Mouse (Mus musculus) midbrain, postnatal 0 days (tissue): Measurements from ENCODE around the gene Tagap1. TPM values are rescaled to one million over a fixed set of nuclear protein-coding genes. Genes with fewer than 3 reads are reported as not detected.
A peak's percentile ranks its signal among the peaks of the same experiment; 100 is the strongest.
"Not testable (repeated sequence)": the region's sequence is repeated elsewhere in the genome, so short reads cannot be mapped to it uniquely, and the experiment has no call there.

Experiments used
- ATAC-seq: fragments of 200-750 bp; cut with Nextera tagmentation; 2 replicates; pipeline ENCODE4 v1.8.0; 2017; ENCODE audit warnings: moderate number of reproducible peaks, mild to moderate bottlenecking, moderate TSS enrichment, moderate library complexity; ENCODE audit not compliant: low FRiP score
- DNase-seq: peaks from one replicate; pipeline ENCODE4 v3.0.0-alpha.2; 2015; ENCODE audit warnings: low spot score
- H3K27ac ChIP-seq: fragments of 300-500 bp; sonication (generic); 2 replicates; pipeline ENCODE4 v1.5.1; 2014; ENCODE audit warnings: low read depth, mild to moderate bottlenecking, low read length, mixed read lengths
- H3K27me3 ChIP-seq: fragments of 300-500 bp; sonication (generic); 2 replicates; pipeline ENCODE4 v1.6.1; 2014; ENCODE audit warnings: low read length, control low read depth, mixed read lengths; ENCODE audit not compliant: insufficient read depth
- H3K36me3 ChIP-seq: fragments of 300-500 bp; sonication (generic); 2 replicates; pipeline ENCODE4 v1.6.1; 2014; ENCODE audit warnings: low read length, control low read depth, mixed read lengths; ENCODE audit not compliant: insufficient read depth
- H3K4me1 ChIP-seq: fragments of 300-500 bp; sonication (generic); 2 replicates; pipeline ENCODE4 v1.6.1; 2014; ENCODE audit warnings: mild to moderate bottlenecking, control low read depth, antibody characterized with exemption, low read length, mixed read lengths; ENCODE audit not compliant: insufficient read depth
- H3K4me2 ChIP-seq: fragments of 300-500 bp; sonication (generic); 2 replicates; pipeline ENCODE4 v1.6.1; 2014; ENCODE audit warnings: low read depth, mild to moderate bottlenecking, low read length, mixed read lengths; ENCODE audit not compliant: poor library complexity, severe bottlenecking
- H3K4me3 ChIP-seq: fragments of 300-500 bp; sonication (generic); 2 replicates; pipeline ENCODE4 v1.5.1; 2014; ENCODE audit warnings: low read depth, mild to moderate bottlenecking, low read length, moderate library complexity
- H3K9ac ChIP-seq: fragments of 300-500 bp; sonication (generic); replicated peaks from 2 replicates; pipeline ENCODE4 v1.6.1; 2014; ENCODE audit warnings: mild to moderate bottlenecking, low read length, moderate library complexity, mixed read lengths; ENCODE audit not compliant: poor library complexity, severe bottlenecking
- H3K9me3 ChIP-seq: fragments of 300-500 bp; sonication (generic); 2 replicates; pipeline ENCODE4 v1.6.1; 2016; ENCODE audit warnings: low read length, control low read depth
- CTCF ChIP-seq: IDR thresholded peaks from 2 replicates; pipeline ENCODE4 v1.5.1; 2016; ENCODE audit warnings: antibody characterized with exemption, mild to moderate bottlenecking
- WGBS: fragments of 180-500 bp; shearing (Covaris S2); extraction: QIAGEN DNeasy Blood & Tissue Kit; methylation state at CpG from one replicate; pipeline ENCODE4 v1.1.7; 2014; 5-methylcytosine and 5-hydroxymethylcytosine counted together
- polyA plus RNA-seq: library from polyadenylated mRNA; unstranded; fragments of >200 nt; fragmentation: Nextera tagmentation; extraction: Ambion mirVana; gene quantifications from 2 replicates; pipeline ENCODE4 v1.2.1, GENCODE M21; 2015
- total RNA-seq: library from RNA; depleted of rRNA; stranded (reverse); fragments of >200 nt; gene quantifications from 2 replicates; pipeline ENCODE4 v1.2.3, GENCODE M21; 2014

Gene Tagap1
- total and polyA plus RNA-seq, 2 experiments from 2014 or later = 35.8 to 57.0 TPM

DNA sequence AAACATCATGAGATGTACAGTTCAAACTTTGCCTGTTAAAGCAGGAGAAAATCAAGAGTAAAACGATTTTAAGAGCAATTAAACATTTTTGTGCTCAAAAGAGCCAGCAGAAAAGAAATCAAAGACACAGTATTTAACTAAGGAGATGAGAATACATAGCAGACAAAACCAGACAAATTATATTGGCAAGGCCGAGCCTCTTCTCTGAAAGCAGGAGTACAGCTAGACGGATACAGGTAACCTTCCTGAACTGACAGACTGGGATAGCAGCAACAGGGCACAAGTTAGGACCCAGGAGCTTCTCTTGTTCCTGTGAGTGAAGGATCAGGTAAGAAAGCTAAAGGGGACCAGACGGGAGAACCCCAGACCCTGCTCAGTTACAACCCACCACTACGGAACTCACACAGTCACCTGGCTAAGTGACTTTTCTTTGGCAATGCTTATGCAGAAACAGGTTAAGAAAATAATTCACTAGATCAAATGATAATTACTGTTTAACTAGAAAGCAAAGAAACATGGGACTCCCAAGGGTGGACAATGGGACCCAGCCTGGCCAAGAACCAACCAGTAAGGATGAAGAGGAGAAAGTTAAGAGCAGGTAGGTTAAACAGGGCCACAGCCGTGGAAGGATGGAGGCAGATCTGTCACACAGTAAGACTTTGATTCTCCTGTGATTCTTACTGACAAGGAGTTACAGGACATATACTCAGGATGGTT, 1.3 kb downstream of the Tagap1 start:
- not testable (repeated sequence) for DNase-seq, H3K27me3 ChIP-seq, ATAC-seq, H3K9me3 ChIP-seq, H3K27ac ChIP-seq, H3K9ac ChIP-seq, H3K36me3 ChIP-seq, H3K4me1 ChIP-seq
- peak overlapping the region; percentile 30; the same call in 1 of the 2 replicates for H3K4me2 ChIP-seq
- H3K4me3 ChIP-seq = peak overlapping the region; percentile 38; the same call in 1 of the 2 replicates
- WGBS = 64% methylated on average over 4 of the region's 6 CpGs

- not testable (repeated sequence) for H3K4me1 ChIP-seq, H3K9me3 ChIP-seq, DNase-seq, H3K27ac ChIP-seq, H3K27me3 ChIP-seq, H3K4me3 ChIP-seq, H3K36me3 ChIP-seq, H3K4me2 ChIP-seq, ATAC-seq, H3K9ac ChIP-seq
- WGBS = 82% methylated on average over 5 of the region's 8 CpGs
Measured at GRCm38 (mm10) chr17:6958881-6959280, 2.1 kb downstream of the Tagap1 start.

DNA sequence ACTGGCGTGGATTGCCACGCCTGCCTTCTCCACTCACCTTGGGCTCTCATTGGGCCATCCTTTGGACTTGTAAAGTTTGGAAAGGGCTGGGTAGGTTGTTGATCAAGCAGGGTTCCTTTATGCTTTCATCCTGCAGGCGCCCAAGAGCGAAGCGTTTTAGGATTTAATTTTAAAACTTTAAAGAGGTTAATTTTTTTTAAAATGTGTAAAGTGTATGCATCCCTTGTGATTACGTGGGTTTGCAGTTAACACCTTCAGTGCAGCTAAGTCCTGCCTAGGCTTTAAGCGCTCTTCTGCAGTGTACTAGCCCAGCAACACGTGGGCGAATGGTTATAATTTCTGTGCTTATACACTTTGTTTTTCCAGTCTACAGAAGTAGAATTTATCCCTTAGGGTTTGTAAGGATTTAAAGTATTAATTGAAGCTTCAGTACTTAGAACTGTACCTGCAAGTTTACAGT, 12.2 kb downstream of the Tagap1 start:
- peak overlapping the region; percentile 67; the same call in 1 of the 2 replicates for H3K27ac ChIP-seq
- 0 out of 2 replicates have a peak, but pooled peaks have one; percentile 19 for ATAC-seq
- not testable (repeated sequence) for DNase-seq

GRCm38 (mm10) chr17:6947984-6948768, 12.8 kb downstream of the Tagap1 start, which contains the start of gene Rsph3b:
Gene Rsph3b, minus strand, starts transcription at chr17:6948682.
- not testable (repeated sequence) for H3K9me3 ChIP-seq, H3K4me1 ChIP-seq, H3K36me3 ChIP-seq, H3K27me3 ChIP-seq
- ATAC-seq (peak; percentile 95), DNase-seq (peak; percentile 90)
- Histone ChIP-seq H3K9ac (peak within 1 kb of the TSS; percentile 62), H3K27ac (peak within 1 kb of the TSS; percentile 67), H3K4me2 (peak within 1 kb of the TSS; percentile 47), H3K4me3 (peak within 1 kb of the TSS; percentile 48)
- TF ChIP-seq CTCF = peak; percentile 30; the same call in 1 of the 2 replicates
- under 1% methylated on average over 52 of the region's 73 CpGs for WGBS

More for the DNA sequence above, 12.2 kb downstream of the Tagap1 start:
- Histone ChIP-seq H3K9ac (peak overlapping the region; percentile 62), H3K4me2 (peak overlapping the region; percentile 47), H3K4me3 (peak overlapping the region; percentile 48)
- not testable (repeated sequence) for H3K9me3 ChIP-seq, H3K27me3 ChIP-seq, H3K4me1 ChIP-seq, H3K36me3 ChIP-seq
- WGBS = 10% methylated on average over 9 of the region's 9 CpGs

DNA sequence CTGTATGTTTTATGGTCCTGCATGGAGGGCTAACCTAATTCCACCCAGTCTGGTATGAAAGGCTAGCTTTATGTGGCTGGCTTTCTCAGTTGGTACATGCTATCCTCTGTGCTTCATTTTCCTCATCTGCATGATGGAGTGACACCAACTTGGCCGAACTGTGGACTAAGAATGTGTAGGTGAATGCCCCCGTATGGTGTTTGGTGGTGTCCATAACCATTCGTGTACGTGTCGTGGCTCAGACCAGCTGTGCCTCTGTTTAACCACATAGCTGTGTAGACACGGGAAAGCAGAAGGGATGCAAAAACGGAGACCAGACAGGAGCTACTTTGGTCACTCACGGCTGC, 13.3 kb downstream of the Tagap1 start:
- no CpG with 5 or more reads among the region's 8 CpGs for WGBS
- not testable (repeated sequence) for H3K27me3 ChIP-seq, H3K27ac ChIP-seq, DNase-seq, H3K9me3 ChIP-seq, H3K36me3 ChIP-seq, H3K9ac ChIP-seq, H3K4me1 ChIP-seq
- H3K4me3 ChIP-seq = peak overlapping the region; percentile 48; the same call in 1 of the 2 replicates
- peak; percentile 41 for ATAC-seq
- peak overlapping the region; percentile 47 for H3K4me2 ChIP-seq

- H3K4me2 ChIP-seq, H3K4me3 ChIP-seq, H3K27ac ChIP-seq, ATAC-seq, H3K36me3 ChIP-seq, H3K9ac ChIP-seq, H3K9me3 ChIP-seq, H3K4me1 ChIP-seq, H3K27me3 ChIP-seq, DNase-seq: not testable (repeated sequence)
- whole genome bisulfite sequencing = no CpG with 5 or more reads among the region's 4 CpGs
Measured at GRCm38 (mm10) chr17:6942560-6942959, 18.4 kb downstream of the Tagap1 start.

DNA sequence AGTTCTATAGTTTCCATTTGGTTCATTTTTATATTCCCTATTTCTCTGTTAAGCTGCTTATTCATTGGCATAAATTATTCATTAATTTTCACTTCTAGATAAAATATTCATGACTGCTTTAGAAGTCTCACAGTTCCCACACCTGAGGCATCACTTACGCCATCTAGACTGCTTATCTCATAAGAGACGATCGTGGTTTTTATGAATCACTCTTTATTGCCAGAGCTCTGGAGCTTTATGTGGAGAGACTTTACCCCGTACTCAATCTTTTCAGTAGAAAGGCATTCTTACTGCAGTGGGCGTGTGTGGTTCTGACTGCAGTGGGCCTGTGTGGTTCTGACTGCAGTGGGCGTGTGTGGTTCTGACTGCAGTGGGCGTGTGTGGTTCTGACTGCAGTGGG, 29.3 kb downstream of the Tagap1 start:
- H3K4me2 ChIP-seq, H3K4me3 ChIP-seq, H3K27me3 ChIP-seq, H3K9me3 ChIP-seq, DNase-seq, ATAC-seq, H3K36me3 ChIP-seq, H3K4me1 ChIP-seq, H3K9ac ChIP-seq, H3K27ac ChIP-seq: not testable (repeated sequence)
- WGBS = 70% methylated on average over 7 of the region's 7 CpGs

DNA sequence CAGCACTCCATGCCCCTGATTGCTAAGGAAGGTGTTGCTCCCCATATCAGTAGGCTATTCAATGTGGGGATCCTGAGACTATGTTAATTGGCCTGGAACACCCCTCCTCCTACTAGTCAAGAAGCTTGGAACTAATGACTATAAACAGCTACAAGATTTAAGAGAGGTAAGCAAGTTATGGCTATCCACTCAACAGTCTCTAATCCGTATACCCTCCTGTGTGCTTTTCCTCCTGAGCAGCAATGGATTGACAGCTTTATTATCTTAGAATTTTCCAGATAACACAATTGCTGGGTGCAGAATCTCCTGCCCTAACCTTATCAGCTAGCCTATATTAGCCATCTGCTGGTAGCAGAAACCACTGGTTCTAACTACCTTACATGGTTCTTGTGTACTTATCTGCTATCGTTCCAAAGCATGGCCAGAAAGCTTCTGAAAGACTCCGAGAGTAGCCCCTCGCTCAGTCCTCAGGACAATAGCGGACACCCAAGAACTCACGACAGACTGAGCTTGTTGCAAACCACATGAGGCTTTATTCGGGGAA, 40.5 kb downstream of the Tagap1 start:
- not testable (repeated sequence) for DNase-seq, H3K27ac ChIP-seq, H3K27me3 ChIP-seq, ATAC-seq, H3K9ac ChIP-seq, H3K36me3 ChIP-seq, H3K4me2 ChIP-seq, H3K9me3 ChIP-seq, H3K4me3 ChIP-seq, H3K4me1 ChIP-seq
- WGBS = 87% methylated on average over 7 of the region's 7 CpGs
